Mouse (Mus musculus): ENCODE measurements around the gene Cdk20. TPM values are rescaled to one million over a fixed set of nuclear protein-coding genes. Genes with fewer than 3 reads are reported as not detected.

The Cdk20 gene
- polyA plus RNA-seq (2014; fragmentation: Nextera tagmentation; extraction: Ambion mirVana), result 7.1 and 8.6 TPM in 2 replicates

GRCm38 (mm10) chr13:64432017-64432995, at the start of gene Cdk20:
Cdk20 (plus strand) TSS chr13:64432314.
- Histone ChIP-seq H3K4me3 (ENCODE audit: low read depth, low read length) (peak within 1 kb of the TSS; percentile 51), H3K36me3 (ENCODE audit: control insufficient read depth, insufficient read depth, low read length) (no peaks in the 10 kb centered on the region), H3K27me3 (ENCODE audit: control insufficient read depth, insufficient read depth, low read length) (no peaks in the 10 kb centered on the region), H3K4me1 (ENCODE audit: control insufficient read depth, insufficient read depth, low read length) (peaks cover 7% of the 10 kb centered on the region; the same call in 1 of the 2 replicates), H3K9ac (ENCODE audit: low read length) (peak within 1 kb of the TSS; percentile 58), H3K4me2 (peak within 1 kb of the TSS; percentile 68), H3K9me3 (ENCODE audit: control insufficient read depth, low read length) (no peaks in the 10 kb centered on the region), H3K27ac (ENCODE audit: low read depth, low read length) (peak within 1 kb of the TSS; percentile 76)
- DNase-seq (ENCODE audit: low spot score, missing footprints) (peak; percentile 98), ATAC-seq (ENCODE audit: low FRiP score) (peak; percentile 98)
- WGBS, result under 1% methylated on average over 57 of the region's 57 CpGs

- 87% methylated on average over 3 of the region's 3 CpGs for WGBS
- no peak overlapping the region for H3K27ac ChIP-seq (ENCODE audit: low read depth, low read length)
- H3K27me3 ChIP-seq (ENCODE audit: control insufficient read depth, insufficient read depth, low read length), result no peaks in the 10 kb centered on the region
- no peaks in the 10 kb centered on the region for H3K4me1 ChIP-seq (ENCODE audit: control insufficient read depth, insufficient read depth, low read length)
- no peak overlapping the region for H3K4me2 ChIP-seq
- H3K36me3 ChIP-seq (ENCODE audit: control insufficient read depth, insufficient read depth, low read length), result no peaks in the 10 kb centered on the region
- H3K9me3 ChIP-seq (ENCODE audit: control insufficient read depth, low read length), result no peaks in the 10 kb centered on the region
- no peak overlapping the region for H3K9ac ChIP-seq (ENCODE audit: low read length)
- ATAC-seq (ENCODE audit: low FRiP score), result no peak
- no peak for DNase-seq (ENCODE audit: low spot score, missing footprints)
- H3K4me3 ChIP-seq (ENCODE audit: low read depth, low read length), result no peak overlapping the region
Observed at GRCm38 (mm10) chr13:64384937-64385336, 47.2 kb upstream of the Cdk20 start.

- Histone ChIP-seq H3K9ac (ENCODE audit: low read length) (no peak overlapping the region), H3K4me1 (ENCODE audit: control insufficient read depth, insufficient read depth, low read length) (no peaks in the 10 kb centered on the region), H3K27ac (ENCODE audit: low read depth, low read length) (no peak overlapping the region), H3K9me3 (ENCODE audit: control insufficient read depth, low read length) (no peaks in the 10 kb centered on the region), H3K27me3 (ENCODE audit: control insufficient read depth, insufficient read depth, low read length) (no peaks in the 10 kb centered on the region), H3K4me2 (no peak overlapping the region), H3K36me3 (ENCODE audit: control insufficient read depth, insufficient read depth, low read length) (no peaks in the 10 kb centered on the region), H3K4me3 (ENCODE audit: low read depth, low read length) (no peak overlapping the region)
- no peak for ATAC-seq (ENCODE audit: low FRiP score)
- 52% methylated on average over 2 of the region's 2 CpGs for WGBS
- no peak for DNase-seq (ENCODE audit: low spot score, missing footprints)
Observed at GRCm38 (mm10) chr13:64386048-64386447, 46.1 kb upstream of the Cdk20 start.

GRCm38 (mm10) chr13:64388415-64388814, 43.7 kb upstream of the Cdk20 start:
- WGBS, result 81% methylated on average over 4 of the region's 4 CpGs
- ATAC-seq (ENCODE audit: low FRiP score) (no peak), DNase-seq (ENCODE audit: low spot score, missing footprints) (no peak)
- H3K27me3 ChIP-seq (ENCODE audit: control insufficient read depth, insufficient read depth, low read length), result no peaks in the 10 kb centered on the region
- H3K9ac ChIP-seq (ENCODE audit: low read length), result no peak overlapping the region
- H3K36me3 ChIP-seq (ENCODE audit: control insufficient read depth, insufficient read depth, low read length), result no peaks in the 10 kb centered on the region
- H3K4me3 ChIP-seq (ENCODE audit: low read depth, low read length), result no peak overlapping the region
- no peak overlapping the region for H3K27ac ChIP-seq (ENCODE audit: low read depth, low read length)
- H3K4me2 ChIP-seq, result no peak overlapping the region
- no peaks in the 10 kb centered on the region for H3K9me3 ChIP-seq (ENCODE audit: control insufficient read depth, low read length)
- H3K4me1 ChIP-seq (ENCODE audit: control insufficient read depth, insufficient read depth, low read length), result no peaks in the 10 kb centered on the region

GRCm38 (mm10) chr13:64396979-64397378, 35.1 kb upstream of the Cdk20 start:
- H3K9ac ChIP-seq (ENCODE audit: low read length), result no peak overlapping the region
- no peaks in the 10 kb centered on the region for H3K36me3 ChIP-seq (ENCODE audit: control insufficient read depth, insufficient read depth, low read length)
- ATAC-seq (ENCODE audit: low FRiP score) (no peak), DNase-seq (ENCODE audit: low spot score, missing footprints) (no peak)
- no peaks in the 10 kb centered on the region for H3K4me1 ChIP-seq (ENCODE audit: control insufficient read depth, insufficient read depth, low read length)
- no peaks in the 10 kb centered on the region for H3K9me3 ChIP-seq (ENCODE audit: control insufficient read depth, low read length)
- H3K4me2 ChIP-seq, result no peak overlapping the region
- no peak overlapping the region for H3K4me3 ChIP-seq (ENCODE audit: low read depth, low read length)
- H3K27ac ChIP-seq (ENCODE audit: low read depth, low read length), result no peak overlapping the region
- H3K27me3 ChIP-seq (ENCODE audit: control insufficient read depth, insufficient read depth, low read length), result no peaks in the 10 kb centered on the region
- 77% methylated on average over 8 of the region's 8 CpGs for WGBS

GRCm38 (mm10) chr13:64398065-64398464, 34.0 kb upstream of the Cdk20 start:
- Histone ChIP-seq H3K4me3 (ENCODE audit: low read depth, low read length) (no peak overlapping the region), H3K9ac (ENCODE audit: low read length) (no peak overlapping the region), H3K4me1 (ENCODE audit: control insufficient read depth, insufficient read depth, low read length) (no peaks in the 10 kb centered on the region), H3K9me3 (ENCODE audit: control insufficient read depth, low read length) (no peaks in the 10 kb centered on the region), H3K27me3 (ENCODE audit: control insufficient read depth, insufficient read depth, low read length) (no peaks in the 10 kb centered on the region), H3K27ac (ENCODE audit: low read depth, low read length) (no peak overlapping the region), H3K4me2 (no peak overlapping the region), H3K36me3 (ENCODE audit: control insufficient read depth, insufficient read depth, low read length) (no peaks in the 10 kb centered on the region)
- DNase-seq (ENCODE audit: low spot score, missing footprints) (no peak), ATAC-seq (ENCODE audit: low FRiP score) (no peak)
- 90% methylated on average over 1 of the region's 1 CpGs for WGBS

GRCm38 (mm10) chr13:64399906-64400305, 32.2 kb upstream of the Cdk20 start:
- Histone ChIP-seq H3K4me1 (ENCODE audit: control insufficient read depth, insufficient read depth, low read length) (no peaks in the 10 kb centered on the region), H3K9me3 (ENCODE audit: control insufficient read depth, low read length) (no peaks in the 10 kb centered on the region), H3K4me2 (no peak overlapping the region), H3K27me3 (ENCODE audit: control insufficient read depth, insufficient read depth, low read length) (no peaks in the 10 kb centered on the region), H3K36me3 (ENCODE audit: control insufficient read depth, insufficient read depth, low read length) (no peaks in the 10 kb centered on the region), H3K9ac (ENCODE audit: low read length) (no peak overlapping the region), H3K27ac (ENCODE audit: low read depth, low read length) (no peak overlapping the region), H3K4me3 (ENCODE audit: low read depth, low read length) (no peak overlapping the region)
- WGBS, result 90% methylated on average over 3 of the region's 3 CpGs
- DNase-seq (ENCODE audit: low spot score, missing footprints) (no peak), ATAC-seq (ENCODE audit: low FRiP score) (no peak)

- DNase-seq (ENCODE audit: low spot score, missing footprints) (no peak), ATAC-seq (ENCODE audit: low FRiP score) (no peak)
- Histone ChIP-seq H3K27ac (ENCODE audit: low read depth, low read length) (no peak overlapping the region), H3K4me3 (ENCODE audit: low read depth, low read length) (no peak overlapping the region), H3K9ac (ENCODE audit: low read length) (no peak overlapping the region), H3K4me1 (ENCODE audit: control insufficient read depth, insufficient read depth, low read length) (no peaks in the 10 kb centered on the region), H3K9me3 (ENCODE audit: control insufficient read depth, low read length) (no peaks in the 10 kb centered on the region), H3K27me3 (ENCODE audit: control insufficient read depth, insufficient read depth, low read length) (no peaks in the 10 kb centered on the region), H3K4me2 (no peak overlapping the region), H3K36me3 (ENCODE audit: control insufficient read depth, insufficient read depth, low read length) (no peaks in the 10 kb centered on the region)
- 64% methylated on average over 7 of the region's 7 CpGs for WGBS
Observed at GRCm38 (mm10) chr13:64400801-64401361, 31.2 kb upstream of the Cdk20 start.

- no peaks in the 10 kb centered on the region for H3K36me3 ChIP-seq (ENCODE audit: control insufficient read depth, insufficient read depth, low read length)
- no peaks in the 10 kb centered on the region for H3K9me3 ChIP-seq (ENCODE audit: control insufficient read depth, low read length)
- H3K27me3 ChIP-seq (ENCODE audit: control insufficient read depth, insufficient read depth, low read length), result no peaks in the 10 kb centered on the region
- DNase-seq (ENCODE audit: low spot score, missing footprints), result no peak
- no peak overlapping the region for H3K9ac ChIP-seq (ENCODE audit: low read length)
- no peak overlapping the region for H3K4me3 ChIP-seq (ENCODE audit: low read depth, low read length)
- 68% methylated on average over 3 of the region's 3 CpGs for WGBS
- no peak overlapping the region for H3K27ac ChIP-seq (ENCODE audit: low read depth, low read length)
- no peaks in the 10 kb centered on the region for H3K4me1 ChIP-seq (ENCODE audit: control insufficient read depth, insufficient read depth, low read length)
- no peak overlapping the region for H3K4me2 ChIP-seq
- ATAC-seq (ENCODE audit: low FRiP score), result no peak
Observed at GRCm38 (mm10) chr13:64402006-64402405, 30.1 kb upstream of the Cdk20 start.
